Mouse (Mus musculus) small intestine, adult 2 months (tissue): Measurements from ENCODE around the gene Rap2c. TPM values are rescaled to one million over a fixed set of nuclear protein-coding genes. Genes with fewer than 3 reads are reported as not detected.

Experiments used
- H3K27ac ChIP-seq: fragments of 200-500 bp; 2 replicates; pipeline ENCODE4 v1.5.1; 2012; ENCODE audit warnings: low read depth, low read length, control low read depth, inconsistent platforms; ENCODE audit not compliant: insufficient read depth
- H3K27me3 ChIP-seq: fragments of 200-500 bp; 2 replicates; pipeline ENCODE4 v1.6.1; 2012; ENCODE audit warnings: mild to moderate bottlenecking, moderate library complexity, low read length, inconsistent platforms; ENCODE audit not compliant: control insufficient read depth, insufficient read depth
- H3K36me3 ChIP-seq: fragments of 200-500 bp; 2 replicates; pipeline ENCODE4 v1.6.1; 2012; ENCODE audit warnings: mild to moderate bottlenecking, low read length, control low read depth, inconsistent platforms; ENCODE audit not compliant: control insufficient read depth, insufficient read depth
- H3K4me1 ChIP-seq: fragments of 200-500 bp; 2 replicates; pipeline ENCODE4 v1.6.1; 2012; ENCODE audit warnings: low read length, inconsistent platforms, mixed read lengths; ENCODE audit not compliant: control insufficient read depth, insufficient read depth, insufficient read length
- H3K4me3 ChIP-seq: fragments of 200-500 bp; 2 replicates; pipeline ENCODE4 v1.5.1; 2012; ENCODE audit warnings: low read depth, mild to moderate bottlenecking, control low read depth, inconsistent platforms, low read length, moderate library complexity
- CTCF ChIP-seq: fragments of 200-500 bp; IDR thresholded peaks from 2 replicates; pipeline ENCODE4 v1.5.1; 2012; ENCODE audit warnings: low read depth, mild to moderate bottlenecking, control low read depth, inconsistent platforms, low read length, moderate library complexity, mixed read lengths; ENCODE audit not compliant: insufficient replicate concordance, insufficient read length; ENCODE audit errors: extremely low read depth
- POLR2A ChIP-seq: fragments of 200-500 bp; IDR thresholded peaks from 2 replicates; pipeline ENCODE4 v1.6.1; 2012; ENCODE audit warnings: low read depth, mild to moderate bottlenecking, control low read depth, inconsistent platforms, low read length, moderate library complexity
- WGBS: fragments of 180-500 bp; shearing (Covaris S2); methylation state at CpG from one replicate; pipeline ENCODE4 v1.1.7; 2018; 5-methylcytosine and 5-hydroxymethylcytosine counted together
- polyA plus RNA-seq: library from polyadenylated mRNA; depleted of rRNA; stranded (reverse); fragments of >200 nt; gene quantifications from 2 replicates; pipeline ENCODE4 v1.2.3, GENCODE M21; 2012

The Rap2c gene
- polyA plus RNA-seq, 1 experiment = 1.5 TPM

GRCm38 (mm10) chrX:51000791-51001190 is 17.0 kb downstream of the Rap2c start:
- Histone ChIP-seq H3K36me3 (0 out of 2 replicates have a peak, but pooled peaks cover 3% of the 10 kb centered on the region), H3K27me3 (no peaks in the 10 kb centered on the region), H3K27ac (no peak overlapping the region), H3K4me1 (no peaks in the 10 kb centered on the region), H3K4me3 (no peak overlapping the region)
- WGBS = 84% methylated on average over 6 of the region's 6 CpGs
- no peak for TF ChIP-seq POLR2A
- TF ChIP-seq CTCF = no peak

GRCm38 (mm10) chrX:50995310-50995709 is 22.5 kb downstream of the Rap2c start:
- 75% methylated on average over 2 of the region's 2 CpGs for WGBS
- Histone ChIP-seq H3K36me3 (no peaks in the 10 kb centered on the region), H3K27ac (no peak overlapping the region), H3K4me3 (no peak overlapping the region), H3K4me1 (no peaks in the 10 kb centered on the region), H3K27me3 (no peaks in the 10 kb centered on the region)
- TF ChIP-seq POLR2A (no peak), CTCF (no peak)

- H3K36me3 ChIP-seq = no peaks in the 10 kb centered on the region
- no peaks in the 10 kb centered on the region for H3K27me3 ChIP-seq
- no peak overlapping the region for H3K27ac ChIP-seq
- H3K4me3 ChIP-seq = no peak overlapping the region
- H3K4me1 ChIP-seq = no peaks in the 10 kb centered on the region
- WGBS = 89% methylated on average over 5 of the region's 5 CpGs
- TF ChIP-seq POLR2A (no peak), CTCF (no peak)
Measured at GRCm38 (mm10) chrX:50991324-50991723, 26.5 kb downstream of the Rap2c start.

- no peak for TF ChIP-seq POLR2A
- no peak for TF ChIP-seq CTCF
- H3K27me3 ChIP-seq = no peaks in the 10 kb centered on the region
- H3K27ac ChIP-seq = no peak overlapping the region
- WGBS = 83% methylated on average over 6 of the region's 6 CpGs
- no peak overlapping the region for H3K4me3 ChIP-seq
- no peaks in the 10 kb centered on the region for H3K36me3 ChIP-seq
- H3K4me1 ChIP-seq = no peaks in the 10 kb centered on the region
Measured at GRCm38 (mm10) chrX:50989940-50990339, 27.9 kb downstream of the Rap2c start.

GRCm38 (mm10) chrX:50988581-50988980 is 29.2 kb downstream of the Rap2c start:
- Histone ChIP-seq H3K27ac (no peak overlapping the region), H3K4me3 (no peak overlapping the region), H3K4me1 (no peaks in the 10 kb centered on the region), H3K27me3 (no peaks in the 10 kb centered on the region), H3K36me3 (no peaks in the 10 kb centered on the region)
- 59% methylated on average over 1 of the region's 1 CpGs for WGBS
- no peak for TF ChIP-seq CTCF
- no peak for TF ChIP-seq POLR2A

GRCm38 (mm10) chrX:50978428-50978827 is 39.4 kb downstream of the Rap2c start:
- no peak overlapping the region for H3K4me3 ChIP-seq
- H3K27me3 ChIP-seq = no peaks in the 10 kb centered on the region

GRCm38 (mm10) chrX:50972145-50972544 is 45.7 kb downstream of the Rap2c start:
- TF ChIP-seq CTCF = no peak
- no peak for TF ChIP-seq POLR2A
- no peaks in the 10 kb centered on the region for H3K4me1 ChIP-seq
- no peak overlapping the region for H3K27ac ChIP-seq
- no peaks in the 10 kb centered on the region for H3K36me3 ChIP-seq
- WGBS = 75% methylated on average over 4 of the region's 4 CpGs
- H3K27me3 ChIP-seq = no peaks in the 10 kb centered on the region
- H3K4me3 ChIP-seq = no peak overlapping the region

More at GRCm38 (mm10) chrX:50978428-50978827, 39.4 kb downstream of the Rap2c start:
- H3K36me3 ChIP-seq = no peaks in the 10 kb centered on the region
- no peak overlapping the region for H3K27ac ChIP-seq
- TF ChIP-seq POLR2A = no peak
- no peak for TF ChIP-seq CTCF
- H3K4me1 ChIP-seq = no peaks in the 10 kb centered on the region
- 78% methylated on average over 2 of the region's 2 CpGs for WGBS
